Mouse (Mus musculus) embryonic fibroblast, embryonic 13.5 days (primary cell): Measurements from ENCODE around the gene AL732309.1.

ENCODE experiments used
- CTCF ChIP-seq: IDR thresholded peaks from 2 replicates; pipeline ENCODE4 v1.5.1; 2011; ENCODE audit warnings: mild to moderate bottlenecking, control low read depth, low read length, moderate library complexity, borderline replicate concordance; ENCODE audit not compliant: insufficient read depth
- POLR2A ChIP-seq: IDR thresholded peaks from 2 replicates; pipeline ENCODE4 v1.6.1; 2011; ENCODE audit warnings: low read depth, mild to moderate bottlenecking, control low read depth, low read length, moderate library complexity

GRCm38 (mm10) chr2:25240310-25240709 is 6.4 kb downstream of the AL732309.1 start:
- no peak for TF ChIP-seq CTCF
- TF ChIP-seq POLR2A = no peak
